20 mouse cellular contexts compared by ENCODE assay signal in genomic region chr8:46075223-46075622, GRCm38 (mm10).
DNase-seq lines count a peak whose midpoint lies in the region; ATAC-seq and TF ChIP-seq lines count a peak whose summit lies in the region.
"Had no signal": no experiment of that assay in that cellular context is flagged by ENCODE, and none has a peak within 500 bp of the region (broad histone marks: within the 10 kb centered on the region; RNA-seq: fewer than 3 reads in every experiment).

No protein-coding gene starts in this region.

- no peaks in the 10 kb centered on the region for H3K9me3 ChIP-seq in liver, embryonic 11.5 days (ENCODE audit: control insufficient read depth, low read length)
- H3K9me3 ChIP-seq: embryonic facial prominence, embryonic 10.5 days; forebrain, embryonic 12.5 days; heart, embryonic 15.5 days; hindbrain, embryonic 13.5 days had no signal

- intact Hi-C loops in left cerebral cortex, postnatal 14 days (cut with DNase I), result no loop called here
- intact Hi-C loops in left cerebral cortex, adult 2 months (cut with DNase I), result no loop called here

- H3K4me2 ChIP-seq in liver, embryonic 11.5 days, result no peak overlapping the region
- H3K4me2 ChIP-seq: forebrain, embryonic 12.5 days; heart, embryonic 11.5 days; heart, embryonic 15.5 days; hindbrain, embryonic 13.5 days had no signal

- no peaks in the 10 kb centered on the region for H3K4me1 ChIP-seq in liver, adult 2 months (ENCODE audit: control insufficient read depth, insufficient read depth, low read length)
- no peaks in the 10 kb centered on the region for H3K4me1 ChIP-seq in liver, embryonic 11.5 days (replicated peaks; ENCODE audit: control insufficient read depth, insufficient read depth, low read length)
- H3K4me1 ChIP-seq in lung, adult 2 months (ENCODE audit: control insufficient read depth, insufficient read depth, low read length), result peaks cover 19% of the 10 kb centered on the region
- H3K4me1 ChIP-seq: forebrain, embryonic 12.5 days; heart, embryonic 15.5 days; hindbrain, embryonic 13.5 days had no signal

- no peak overlapping the region for H3K9ac ChIP-seq in liver, adult 2 months (ENCODE audit: low read depth, low read length)
- no peak overlapping the region for H3K9ac ChIP-seq in liver, embryonic 11.5 days (ENCODE audit: low read depth, low read length)
- H3K9ac ChIP-seq: forebrain, embryonic 12.5 days; heart, embryonic 15.5 days; hindbrain, embryonic 13.5 days had no signal

- H3K27me3 ChIP-seq in liver, adult 2 months (ENCODE audit: control insufficient read depth, insufficient read depth, low read length), result no peaks in the 10 kb centered on the region
- H3K27me3 ChIP-seq in liver, embryonic 11.5 days (replicated peaks; ENCODE audit: control insufficient read depth, insufficient read depth, low read length), result no peaks in the 10 kb centered on the region
- H3K27me3 ChIP-seq: CH12.LX; forebrain, embryonic 12.5 days; heart, embryonic 15.5 days; hindbrain, embryonic 13.5 days had no signal

- H3K4me3 ChIP-seq in liver, adult 2 months (ENCODE audit: insufficient read depth, low read depth, low read length), result no peak overlapping the region
- no peak overlapping the region for H3K4me3 ChIP-seq in liver, embryonic 11.5 days (ENCODE audit: low read depth, low read length)
- no peak overlapping the region for H3K4me3 ChIP-seq in lung, adult 2 months (replicated peaks; ENCODE audit: extremely low read depth, low read depth, low read length)
- H3K4me3 ChIP-seq in left cerebral cortex, adult 2 months, result no peak overlapping the region
- H3K4me3 ChIP-seq: embryonic facial prominence, embryonic 10.5 days; forebrain, embryonic 12.5 days; heart, adult 2 months; heart, embryonic 15.5 days; hindbrain, embryonic 13.5 days had no signal

- H3K36me3 ChIP-seq in liver, adult 2 months (ENCODE audit: control insufficient read depth, insufficient read depth, low read length), result 0 out of 2 replicates have a peak, but pooled peaks cover 3% of the 10 kb centered on the region
- no peaks in the 10 kb centered on the region for H3K36me3 ChIP-seq in liver, embryonic 11.5 days (ENCODE audit: control insufficient read depth, insufficient read depth, low read length)
- H3K36me3 ChIP-seq: embryonic facial prominence, embryonic 10.5 days; heart, embryonic 15.5 days had no signal

- WGBS in liver, adult 2 months, result 57% methylated on average over 5 of the region's 5 CpGs
- 87% methylated on average over 5 of the region's 5 CpGs for WGBS in liver, embryonic 11.5 days
- 58% methylated on average over 5 of the region's 5 CpGs for WGBS in lung, adult 2 months

- no peak for ATAC-seq in liver, embryonic 11.5 days (replicated peaks; ENCODE audit: low FRiP score)
- ATAC-seq: forebrain, embryonic 16.5 days had no signal

- TF ChIP-seq POLR2A in liver, adult 2 months (IDR thresholded peaks at IDR 0.05; ENCODE audit: extremely low read depth, insufficient read depth, low read length), result no peak
- TF ChIP-seq POLR2A in lung, adult 2 months (IDR thresholded peaks at IDR 0.05; ENCODE audit: borderline replicate concordance, extremely low read depth, low read depth, low read length), result no peak

- no peak for TF ChIP-seq CTCF in liver, adult 2 months (IDR thresholded peaks at IDR 0.05; ENCODE audit: low read depth, low read length)
- TF ChIP-seq CTCF in lung, adult 2 months (IDR thresholded peaks at IDR 0.05; ENCODE audit: insufficient read depth, low read length), result no peak
- no peak for TF ChIP-seq CTCF in left cerebral cortex, adult 2 months (IDR thresholded peaks at IDR 0.05)

- DNase-seq in liver, adult 2 months (ENCODE audit: extremely low read depth, low read depth, low spot score), result peak; percentile 44
- DNase-seq in liver, embryonic 11.5 days (ENCODE audit: low spot score), result no peak
- DNase-seq in lung, adult 2 months, result peak; percentile 70
- DNase-seq in lung, postnatal 14 days, result peak; percentile 75
- no peak for DNase-seq in left cerebral cortex, postnatal 14 days (ENCODE audit: low spot score in 2 of 2)
- no peak for DNase-seq in retina, postnatal 1 day
- DNase-seq in left cerebral cortex, adult 2 months (ENCODE audit: extremely low spot score in 1 of 2, low spot score in 2 of 2), result no peak
- DNase-seq: adrenal gland, postnatal 25 days; cerebellum, adult 2 months; cerebellum, postnatal 10 days; gastrocnemius, postnatal 10 days; heart, adult 2 months; heart, postnatal 14 days had no signal

- no peaks in the 10 kb centered on the region for H3K79me2 ChIP-seq in liver, adult 2 months (ENCODE audit: control insufficient read depth, insufficient read depth, low read length)

- H3K27ac ChIP-seq in liver, adult 2 months (replicated peaks; ENCODE audit: insufficient read depth, low read depth, low read length), result no peak overlapping the region
- H3K27ac ChIP-seq in liver, embryonic 11.5 days (ENCODE audit: low read depth, low read length), result no peak overlapping the region
- H3K27ac ChIP-seq in left cerebral cortex, adult 2 months, result no peak overlapping the region
- H3K27ac ChIP-seq: embryonic facial prominence, embryonic 10.5 days; forebrain, embryonic 12.5 days; heart, adult 2 months; heart, embryonic 15.5 days; hindbrain, embryonic 13.5 days had no signal

Comparison
In these comparisons a context has a peak if more than half of its experiments do, and no peak if none do; other contexts are left out.
1. DNase-seq: peak in liver, adult 2 months (single experiment), lung, adult 2 months (single experiment) and lung, postnatal 14 days (single experiment); none in liver, embryonic 11.5 days (single experiment), left cerebral cortex, postnatal 14 days (0 of 2), retina, postnatal 1 day (single experiment) and left cerebral cortex, adult 2 months (0 of 2).